Mouse (Mus musculus): Measurements from ENCODE around the gene Crhbp.

DNA sequence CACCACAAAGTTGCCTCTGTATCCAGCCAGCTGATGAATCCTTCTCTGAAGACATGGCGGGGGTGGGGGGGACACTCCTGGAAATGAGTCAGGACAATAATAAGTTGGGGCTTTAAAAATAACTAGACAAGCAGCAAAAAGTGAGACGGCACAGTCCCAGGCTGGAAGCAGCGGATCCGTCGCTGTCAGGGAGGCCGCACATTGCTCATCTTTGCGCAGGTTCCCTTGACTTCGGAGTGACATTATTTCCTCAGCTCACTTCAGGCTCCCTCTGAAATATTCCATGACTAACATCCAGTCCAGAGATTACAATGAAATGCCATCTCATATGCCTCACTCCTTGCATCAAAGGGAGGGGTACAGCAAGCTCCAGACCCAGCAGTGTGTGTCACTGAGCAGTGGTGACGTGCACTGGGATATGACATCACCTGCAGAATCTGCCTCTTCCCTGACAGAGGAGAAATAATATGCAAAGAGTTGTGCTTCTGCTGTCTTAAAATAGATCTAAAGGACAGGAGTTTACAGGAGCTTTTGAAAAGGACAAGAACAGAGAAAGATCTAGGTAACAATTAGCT is 6.0 kb upstream of the Crhbp start:
- TF ChIP-seq CTCF (IDR thresholded peaks at IDR 0.05) (no peak), POLR2A (IDR thresholded peaks at IDR 0.05; ENCODE audit: insufficient read depth, low read depth, low read length) (no peak), EP300 (IDR thresholded peaks at IDR 0.05; ENCODE audit: insufficient read depth, low read depth, low read length) (no peak)

All from heart, adult 2 months (tissue).